Mouse (Mus musculus) kidney, adult 18-20 months (tissue): ENCODE results near the gene Bicral.

Source experiments
- DNase-seq: peaks from one replicate; pipeline ENCODE4 v3.0.0; 2021

Bicral gene

GRCm38 (mm10) chr17:46857903-46858748, at the start of gene Bicral:
Gene Bicral (minus strand): TSS chr17:46858482.
- DNase-seq, result peak; percentile 75

DNA sequence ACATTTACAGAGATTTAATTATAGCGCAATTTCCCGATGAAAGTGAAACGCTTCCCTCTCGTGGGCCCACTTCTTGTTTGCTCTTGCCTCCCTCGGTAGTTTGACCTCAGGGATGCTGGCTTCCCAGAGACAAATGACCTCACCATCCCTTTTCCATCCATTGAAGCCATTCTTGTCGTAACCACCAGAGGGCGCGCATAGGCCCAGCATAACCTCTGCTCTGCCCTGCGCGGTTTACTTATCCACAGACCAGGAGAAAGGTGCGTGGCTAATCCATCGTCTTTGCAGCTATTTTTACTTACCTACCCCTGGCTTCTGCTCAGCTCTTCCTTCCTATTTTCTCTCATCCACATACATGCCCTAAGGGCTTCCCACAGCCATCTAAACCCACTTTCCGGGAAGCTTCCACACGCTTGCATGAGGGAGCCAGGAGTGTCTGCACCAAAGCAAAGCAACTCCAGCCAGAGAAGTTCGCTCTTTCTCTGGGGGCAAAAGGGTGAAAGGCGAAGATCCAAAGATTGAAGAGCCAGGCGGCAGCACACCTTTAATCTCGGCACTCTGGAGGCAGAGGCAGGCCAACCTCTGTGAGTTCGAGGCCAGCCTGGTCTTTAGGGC, 45.7 kb upstream of the Bicral start:
- DNase-seq, result peak; percentile 81

DNA sequence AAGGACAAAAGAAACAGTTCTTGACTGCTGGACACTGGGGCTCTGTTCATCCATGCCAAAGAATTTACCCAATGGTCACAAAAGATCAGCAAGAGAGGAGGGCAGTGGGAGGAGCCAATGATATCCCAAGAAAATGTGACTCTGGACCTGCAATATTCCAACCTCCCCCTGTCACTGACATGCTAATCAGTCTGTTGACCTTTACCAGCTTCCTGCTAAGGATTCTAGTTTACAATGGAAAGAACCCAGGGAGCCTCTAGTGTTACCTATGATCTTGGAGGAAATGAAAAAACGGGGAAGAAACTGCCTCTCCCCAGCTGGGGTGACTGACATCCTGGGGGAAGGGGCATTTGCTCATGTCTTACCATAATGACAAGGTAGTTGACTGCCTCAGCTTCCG, 42.7 kb upstream of the Bicral start:
- no peak for DNase-seq

DNA sequence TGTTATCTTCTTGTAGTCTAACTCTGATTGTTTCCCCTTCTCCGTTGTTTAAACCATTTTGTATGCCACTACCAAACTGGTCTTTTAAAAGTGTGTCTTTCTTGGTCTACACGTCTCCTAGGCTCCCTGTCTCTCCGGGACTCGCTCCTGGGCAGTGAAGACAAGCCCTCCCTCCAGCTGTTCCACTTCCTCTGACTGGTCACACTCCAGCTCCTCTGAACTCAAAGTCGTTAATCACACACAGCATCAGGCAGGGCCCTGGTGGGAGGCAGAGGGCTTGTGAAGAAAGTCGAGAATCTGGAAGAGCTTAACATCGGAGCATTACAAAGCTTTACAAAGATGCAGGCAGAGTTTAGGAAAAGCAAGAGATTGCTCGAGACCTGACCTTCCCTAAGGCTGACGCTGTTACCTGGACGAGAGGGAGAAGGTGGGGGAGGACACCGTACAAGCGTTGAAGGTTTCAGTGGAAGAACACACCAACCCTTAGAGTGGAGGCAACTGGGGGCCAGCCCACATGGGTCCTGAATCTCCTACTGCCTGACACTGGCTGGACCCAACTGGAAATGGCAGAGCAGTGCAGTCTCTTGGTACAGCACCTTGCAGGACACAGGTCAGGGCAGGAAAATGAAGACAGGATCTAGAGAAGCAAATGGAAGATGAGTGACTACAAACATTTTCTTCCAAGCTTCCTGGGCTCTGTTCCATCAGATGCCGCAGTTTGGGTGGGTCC, 39.1 kb upstream of the Bicral start:
- no peak for DNase-seq

GRCm38 (mm10) chr17:46895426-46895825, 37.1 kb upstream of the Bicral start:
- no peak for DNase-seq

GRCm38 (mm10) chr17:46890843-46891594, 32.7 kb upstream of the Bicral start:
- peak; percentile 62 for DNase-seq

GRCm38 (mm10) chr17:46890116-46890815, 32.0 kb upstream of the Bicral start, which contains the start of gene Tbcc:
Gene Tbcc (plus strand): TSS chr17:46890684.
- peak; percentile 95 for DNase-seq

DNA sequence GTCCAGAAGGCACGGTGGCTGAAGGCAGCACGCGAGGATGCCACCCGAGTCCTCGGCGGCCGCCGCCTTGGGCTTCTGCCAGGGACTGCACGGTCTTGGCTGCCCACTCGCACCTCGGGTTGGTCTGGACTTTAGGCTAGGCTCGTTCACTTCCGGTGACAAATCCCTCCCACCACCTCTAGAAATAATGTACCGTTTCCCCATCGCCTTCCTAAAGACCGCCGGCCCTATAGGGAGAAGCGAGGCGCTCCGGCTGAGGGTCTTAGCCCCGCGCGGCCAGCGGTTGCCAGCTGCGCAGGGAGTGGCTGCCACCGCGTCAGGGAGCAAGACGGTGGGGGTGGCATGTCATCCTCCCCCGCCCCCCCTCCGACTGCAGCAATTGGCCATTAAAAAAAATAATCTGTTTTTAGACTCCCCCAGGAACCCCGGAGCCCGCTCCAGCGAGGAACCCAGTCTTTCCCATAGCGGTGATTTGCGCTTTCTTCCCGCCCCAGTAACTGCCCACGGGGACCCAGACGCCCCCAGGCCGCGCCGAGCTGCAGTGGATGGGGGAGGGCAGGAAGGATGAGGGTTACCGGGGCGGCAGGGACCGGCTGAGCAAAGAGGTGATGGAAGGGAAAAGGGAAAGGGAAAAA, 31.3 kb upstream of the Bicral start:
- peak; percentile 87 for DNase-seq

DNA sequence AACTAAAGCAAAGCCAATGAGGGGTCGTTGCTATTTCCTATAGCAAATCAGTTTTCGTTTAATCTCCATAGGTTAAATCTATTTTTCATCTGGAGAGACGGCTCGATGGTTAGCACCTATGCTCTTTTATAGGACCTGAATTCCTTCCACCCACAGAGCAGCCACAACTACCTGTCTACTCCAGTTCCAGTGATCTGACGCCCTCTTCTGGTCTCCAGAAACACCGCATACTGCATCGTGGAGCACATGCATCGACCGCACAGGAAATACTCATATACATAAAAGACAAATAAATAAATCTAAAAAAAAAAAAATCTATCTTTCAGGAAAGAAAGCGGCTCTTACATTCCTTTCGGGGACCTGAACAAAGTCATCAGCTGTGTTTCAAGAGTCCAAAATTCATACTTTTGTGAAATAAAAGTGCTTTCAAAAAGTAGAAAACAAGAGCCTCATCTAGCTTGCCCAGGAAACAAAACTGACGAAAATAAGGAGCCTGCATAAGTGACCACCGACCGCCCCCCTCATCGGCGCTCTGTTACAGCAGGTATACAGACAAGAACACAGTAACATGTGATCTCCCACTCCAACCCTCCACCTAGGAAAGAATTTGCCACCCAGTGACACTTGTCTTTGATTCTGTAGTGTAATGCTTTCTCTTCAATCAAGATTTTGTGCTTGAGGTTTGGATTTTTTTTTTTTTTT, 30.4 kb upstream of the Bicral start:
- DNase-seq, result peak; percentile 52

GRCm38 (mm10) chr17:46885910-46886643, 27.8 kb upstream of the Bicral start:
- DNase-seq, result no peak

- no peak for DNase-seq
Measured at GRCm38 (mm10) chr17:46885218-46885909, 27.1 kb upstream of the Bicral start.

DNA sequence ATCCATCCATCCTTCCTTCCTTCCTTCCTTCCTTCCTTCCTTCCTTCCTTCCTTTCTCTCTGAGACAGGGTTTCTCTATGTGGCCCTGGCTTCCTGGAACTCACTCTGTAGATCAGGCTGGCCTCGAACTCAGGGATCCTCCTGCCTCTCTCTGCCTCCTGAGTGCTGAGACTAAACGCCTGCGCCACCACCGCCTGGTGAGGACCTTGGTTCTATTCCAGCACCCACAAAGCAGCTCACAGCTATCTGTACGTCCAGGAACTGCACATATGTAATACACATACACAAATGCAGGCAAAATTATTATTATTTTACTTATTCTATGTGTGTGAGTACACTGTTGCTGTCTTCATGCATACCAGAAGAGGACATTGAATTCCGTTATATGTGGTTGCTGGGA, 26.5 kb upstream of the Bicral start:
- no peak for DNase-seq

DNA sequence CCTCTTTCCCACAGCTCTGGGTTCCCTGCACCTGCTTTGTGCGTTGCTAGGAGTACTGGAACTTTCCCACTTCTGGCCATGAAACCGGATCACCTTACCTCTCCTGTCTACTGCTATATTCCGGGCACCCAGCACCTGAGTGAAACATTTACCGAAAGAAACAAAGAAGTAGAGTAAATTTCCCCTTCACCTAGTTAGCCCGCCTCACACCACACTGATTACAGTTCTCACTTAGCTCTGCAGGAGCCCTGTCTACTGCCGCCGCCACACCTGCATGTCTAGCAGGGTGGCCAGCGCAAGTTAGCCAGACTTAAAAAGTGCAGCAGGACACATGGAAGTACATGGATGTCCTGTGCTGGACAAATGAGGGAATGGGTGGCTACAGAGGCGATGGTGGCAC, 24.8 kb upstream of the Bicral start:
- peak; percentile 21 for DNase-seq

- DNase-seq, result no peak
Measured at GRCm38 (mm10) chr17:46881728-46882127, 23.4 kb upstream of the Bicral start.

DNA sequence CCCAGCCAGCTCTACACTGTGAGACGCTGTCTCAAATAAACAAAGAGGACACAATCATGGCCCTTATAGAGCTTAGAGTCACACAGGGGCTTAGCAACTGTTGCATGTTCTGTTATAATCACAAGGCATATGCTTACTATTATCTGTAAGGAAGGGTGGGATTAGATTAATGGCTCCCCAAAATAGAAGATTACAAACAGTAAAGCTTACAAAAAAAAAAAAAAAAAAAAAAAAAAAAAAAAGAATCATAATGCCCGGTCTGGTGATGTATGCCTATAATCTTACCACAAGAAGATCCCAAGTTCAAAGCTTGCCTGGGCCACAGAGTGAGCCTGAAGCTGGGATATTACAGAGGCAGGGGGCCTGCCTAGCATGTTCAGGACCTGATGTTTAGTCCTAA, 22.0 kb upstream of the Bicral start:
- DNase-seq, result no peak

DNA sequence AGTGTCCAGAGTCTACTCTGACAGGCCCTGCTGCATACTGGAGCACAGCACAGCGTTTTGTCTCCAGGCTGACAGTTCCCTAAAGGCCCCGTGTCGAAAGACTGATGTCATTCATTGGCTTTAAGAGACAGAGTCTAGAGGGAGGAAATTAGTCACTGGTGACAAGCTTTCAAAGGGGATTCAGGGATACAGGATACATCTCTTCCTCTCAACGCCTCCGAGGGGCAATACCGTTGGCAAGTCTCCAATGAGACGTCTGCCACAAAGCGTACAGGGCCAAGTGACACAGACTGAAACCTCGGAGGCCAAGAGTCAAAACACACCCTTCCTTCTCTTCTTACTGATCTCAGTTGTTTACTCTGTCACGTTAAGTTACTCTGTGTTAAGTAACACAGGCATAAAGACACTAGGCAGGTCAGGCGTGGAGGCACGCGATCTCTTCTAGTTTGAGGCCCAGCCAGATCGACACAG, 21.6 kb upstream of the Bicral start:
- DNase-seq, result peak; percentile 37

- DNase-seq, result no peak
Measured at GRCm38 (mm10) chr17:46877061-46877460, 18.8 kb upstream of the Bicral start.

- peak; percentile 52 for DNase-seq
Measured at GRCm38 (mm10) chr17:46876371-46876950, 18.2 kb upstream of the Bicral start.

DNA sequence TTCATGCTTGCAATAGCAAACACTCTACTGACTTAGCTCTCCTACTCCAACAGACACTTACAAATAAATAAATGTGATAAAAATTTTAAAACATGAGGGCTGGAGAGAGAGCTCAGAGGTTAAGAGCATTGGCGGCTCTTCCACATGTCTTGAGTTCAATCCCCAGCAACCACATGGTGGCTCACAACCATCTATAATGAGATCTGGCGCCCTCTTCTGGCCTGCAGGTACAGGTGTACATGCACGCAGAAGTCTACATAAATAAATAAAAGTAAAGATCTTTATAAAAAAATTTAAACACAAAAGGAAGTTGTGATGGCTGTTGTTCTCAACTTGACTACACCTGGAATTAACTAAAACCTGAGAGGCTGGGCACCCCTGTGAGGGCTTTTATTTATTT, 17.3 kb upstream of the Bicral start:
- no peak for DNase-seq
